Mouse (Mus musculus) ovary, postnatal 10 days (tissue): Measurements from ENCODE around the gene Cntnap5c.

Source experiments
- DNase-seq: peaks from one replicate; pipeline ENCODE4 v3.0.0; 2022; ENCODE audit warnings: low spot score

Cntnap5c gene

DNA sequence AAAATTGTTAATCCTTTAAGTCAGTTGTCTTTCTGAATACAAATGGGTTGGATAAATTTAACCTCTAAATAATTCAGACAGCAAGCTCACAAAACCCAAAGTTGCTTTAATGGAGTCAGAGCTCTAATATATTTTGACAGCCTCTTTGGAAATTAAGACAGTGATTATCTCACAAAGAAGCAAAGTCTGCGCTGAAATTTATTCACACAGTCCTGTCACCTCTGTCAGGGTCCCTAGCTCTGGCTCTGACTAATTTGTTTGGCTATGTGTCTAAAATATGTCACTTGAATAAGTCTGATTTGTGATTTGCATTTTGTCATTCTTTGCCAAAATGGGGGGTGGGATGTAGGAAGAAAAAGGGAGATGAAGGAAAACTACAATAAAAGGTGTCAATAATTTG is 234.0 kb downstream of the Cntnap5c start:
- no peak for DNase-seq

GRCm38 (mm10) chr17:58004491-58004890 is 235.1 kb downstream of the Cntnap5c start:
- no peak for DNase-seq

- DNase-seq: no peak
Measured at GRCm38 (mm10) chr17:58041178-58041577, 271.8 kb downstream of the Cntnap5c start.

DNA sequence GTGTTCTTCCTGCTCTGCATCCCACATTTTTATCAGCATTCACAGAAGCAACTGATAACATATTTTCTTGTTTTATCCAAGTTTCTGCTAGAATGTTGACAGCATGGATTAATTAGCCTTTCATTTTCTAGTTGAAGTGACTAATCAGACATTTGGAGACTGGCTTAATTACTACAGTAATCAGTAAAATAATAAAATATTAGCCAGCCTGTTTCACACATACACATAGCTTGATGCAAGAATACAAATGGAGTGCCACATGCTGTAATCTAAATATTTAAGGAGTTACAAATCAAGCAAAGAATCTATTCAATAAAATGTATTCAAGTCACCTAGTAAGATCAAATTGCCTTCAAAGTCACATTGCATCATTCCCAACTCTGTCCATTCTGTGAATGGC is 275.8 kb downstream of the Cntnap5c start:
- no peak for DNase-seq

DNA sequence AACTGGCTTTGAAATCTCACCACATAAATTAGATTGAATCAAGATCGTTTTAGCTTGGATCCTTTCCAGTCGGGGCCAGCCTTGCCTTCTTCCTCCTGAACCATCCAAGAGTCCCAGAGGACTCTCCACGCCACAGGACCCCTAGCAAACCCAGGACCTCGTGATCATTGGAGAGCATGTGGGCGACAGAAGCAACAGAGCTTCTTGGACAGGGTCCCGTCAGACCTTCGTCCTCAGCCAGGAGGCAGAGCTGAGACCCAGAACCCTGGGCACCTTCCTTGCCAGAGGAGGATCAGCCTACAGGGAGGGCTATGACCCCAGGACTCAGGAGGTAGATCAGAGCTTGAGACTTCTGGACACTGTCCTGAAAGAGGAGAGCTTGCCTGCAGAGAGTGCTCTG is 300.5 kb downstream of the Cntnap5c start:
- no peak for DNase-seq

DNA sequence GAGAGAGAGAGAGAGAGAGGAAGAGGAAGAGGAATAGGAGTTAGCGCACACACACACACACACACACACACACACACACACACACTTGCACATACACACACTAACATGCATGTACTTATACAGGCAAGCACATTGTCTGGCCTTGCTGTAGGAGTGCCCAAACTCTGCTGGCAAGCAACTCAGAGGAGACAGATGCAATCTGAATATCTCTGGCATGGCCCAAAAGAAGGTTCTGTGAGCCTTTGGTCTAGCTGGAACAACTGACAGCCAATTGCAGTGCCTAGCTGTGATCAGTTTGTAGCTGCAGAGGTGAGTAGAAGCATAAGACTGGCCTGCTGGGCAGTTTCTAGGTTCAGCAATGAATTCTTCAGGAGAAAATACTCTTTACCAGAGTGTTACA is 313.3 kb downstream of the Cntnap5c start:
- no peak for DNase-seq

DNA sequence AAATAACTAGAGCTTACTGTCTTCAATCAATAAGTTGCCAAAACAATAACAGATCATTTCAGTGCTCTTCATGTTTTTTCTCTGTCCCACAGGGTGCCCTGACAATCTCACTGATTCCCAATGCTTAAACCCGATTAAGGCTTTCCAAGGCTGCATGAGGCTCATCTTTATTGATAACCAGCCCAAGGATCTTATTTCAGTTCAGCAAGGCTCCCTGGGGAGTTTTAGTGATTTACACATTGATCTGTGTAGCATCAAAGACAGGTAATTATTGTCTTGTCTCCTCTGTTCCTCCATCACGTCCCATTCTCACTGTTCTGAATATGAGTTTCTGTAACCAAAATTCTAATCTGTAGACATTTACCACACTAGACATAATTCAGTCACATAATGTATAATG is 335.1 kb downstream of the Cntnap5c start:
- no peak for DNase-seq

- DNase-seq: no peak
Measured at GRCm38 (mm10) chr17:58107901-58108300, 338.5 kb downstream of the Cntnap5c start.

- no peak for DNase-seq
Measured at GRCm38 (mm10) chr17:58108335-58108734, 339.0 kb downstream of the Cntnap5c start.

DNA sequence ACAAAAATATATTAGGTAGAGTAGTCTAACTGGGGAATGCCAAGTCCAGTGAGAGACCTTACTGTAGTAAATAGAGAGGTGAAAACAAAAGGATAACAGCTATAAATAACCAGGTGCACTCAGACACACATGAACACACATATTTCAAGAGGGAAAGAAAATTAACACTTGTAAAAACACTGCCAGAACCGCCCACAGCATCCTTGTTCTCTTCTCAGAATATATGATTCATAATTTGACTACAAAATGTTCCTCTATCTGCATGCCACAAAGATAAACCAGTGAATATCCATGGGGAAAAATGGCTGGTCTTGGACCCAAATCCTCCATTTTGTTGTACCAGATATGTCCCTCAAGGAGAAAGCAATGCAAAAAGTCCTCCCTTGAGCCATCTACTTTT is 417.8 kb downstream of the Cntnap5c start:
- DNase-seq: no peak

- no peak for DNase-seq
Measured at GRCm38 (mm10) chr17:58201148-58201547, 431.8 kb downstream of the Cntnap5c start.

- no peak for DNase-seq
Measured at GRCm38 (mm10) chr17:58268058-58268457, 498.7 kb downstream of the Cntnap5c start.

GRCm38 (mm10) chr17:58351310-58351709 is 581.9 kb downstream of the Cntnap5c start:
- no peak for DNase-seq

DNA sequence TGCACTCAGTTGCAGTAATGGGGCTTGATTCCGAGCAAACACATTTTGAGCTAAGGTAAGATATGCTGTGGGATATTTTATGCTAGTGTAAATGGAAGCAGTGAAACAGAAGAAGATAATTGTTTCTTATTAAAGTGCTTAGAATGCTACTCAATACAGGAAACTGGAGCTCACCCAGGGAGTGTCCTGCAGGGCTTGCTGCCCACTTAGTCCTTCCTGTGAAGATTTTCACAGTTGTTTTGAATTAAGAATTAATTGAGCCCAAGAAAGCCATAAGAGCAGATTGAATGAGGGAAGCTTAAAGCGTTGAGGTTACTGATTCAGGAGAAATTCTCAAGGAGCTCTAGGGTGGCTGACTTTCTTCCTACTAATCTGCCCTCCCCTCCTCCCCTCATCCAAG is 586.9 kb downstream of the Cntnap5c start:
- DNase-seq: no peak

GRCm38 (mm10) chr17:58363582-58364267 is 594.4 kb downstream of the Cntnap5c start:
- no peak for DNase-seq

DNA sequence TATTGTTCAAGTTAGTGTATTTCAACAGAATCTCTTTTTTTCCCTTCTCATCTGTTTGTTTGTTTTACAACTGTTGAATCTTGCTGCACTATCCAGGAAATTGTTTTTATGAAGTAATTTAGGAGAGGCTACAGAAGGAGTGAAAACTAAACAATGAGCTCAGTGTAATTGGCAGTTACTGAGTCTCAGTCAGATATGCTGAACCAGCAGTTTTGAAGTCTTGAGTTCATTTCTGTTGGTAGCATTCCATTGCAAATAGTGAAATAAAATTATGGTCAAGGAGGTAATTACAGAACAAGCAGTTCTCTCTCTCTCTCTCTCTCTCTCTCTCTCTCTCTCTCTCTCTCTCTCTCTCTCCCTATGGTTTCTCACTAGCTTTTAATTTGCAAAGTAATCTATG is 600.7 kb downstream of the Cntnap5c start:
- DNase-seq: no peak

DNA sequence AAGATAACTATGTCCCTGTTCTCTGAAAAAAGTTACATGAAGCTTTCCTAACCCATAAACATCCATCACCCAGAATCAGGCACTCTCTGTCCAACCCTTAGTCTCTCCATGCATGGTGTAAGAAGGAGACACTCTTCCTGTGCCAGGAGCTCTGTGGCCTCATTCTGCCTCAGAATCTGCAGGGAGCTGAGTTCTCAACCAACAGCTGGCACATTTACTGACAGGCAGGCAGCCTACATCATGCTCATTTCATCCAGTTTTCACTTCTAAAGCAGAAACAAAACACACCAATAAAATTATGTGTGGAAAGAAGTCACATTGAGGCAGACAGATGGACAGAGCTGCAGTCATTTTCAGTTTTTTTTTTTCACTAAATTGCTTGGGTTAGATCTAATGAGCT is 638.4 kb downstream of the Cntnap5c start:
- DNase-seq: no peak

DNA sequence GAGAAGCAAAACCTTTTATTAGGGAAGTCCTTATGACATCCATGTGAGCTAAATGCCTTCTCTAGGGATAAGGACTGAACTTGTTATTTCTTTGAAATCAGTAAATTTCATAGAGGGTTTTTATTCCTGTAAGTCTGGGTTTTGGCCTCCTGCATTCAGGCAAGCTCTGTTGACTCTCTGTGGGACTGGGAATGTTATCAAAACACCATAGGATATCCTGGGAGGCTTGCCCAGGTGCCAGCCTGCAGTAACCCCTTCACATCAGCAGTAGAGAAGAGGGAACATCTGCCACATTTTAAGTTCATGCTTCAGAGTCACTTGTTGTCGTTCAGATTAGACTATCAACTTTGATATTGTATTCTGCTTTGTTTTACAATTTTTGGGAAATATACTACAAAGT is 639.4 kb downstream of the Cntnap5c start:
- no peak for DNase-seq

DNA sequence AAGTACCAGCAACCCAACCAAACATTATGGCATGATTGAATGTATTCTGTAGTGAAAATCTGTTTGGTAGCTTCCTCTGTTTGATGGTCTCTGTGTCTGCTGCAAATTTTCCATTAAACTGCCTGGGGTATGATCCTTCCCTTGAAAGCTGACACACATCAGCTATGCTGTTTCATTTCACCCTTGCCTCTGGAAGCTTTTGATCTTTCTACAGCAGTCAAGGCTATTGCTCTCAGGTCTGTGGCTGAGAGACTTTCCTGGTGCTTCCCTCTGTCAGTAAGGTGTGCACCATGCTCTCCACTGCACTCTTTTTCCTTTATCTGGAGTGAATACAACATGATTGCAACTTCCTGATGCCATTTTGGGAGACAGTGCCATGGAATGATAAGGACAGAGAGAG is 668.1 kb downstream of the Cntnap5c start:
- no peak for DNase-seq
